Mouse (Mus musculus) activated CD4-positive, CD25-positive, alpha-beta regulatory T cell, adult 4 months (primary cell): ENCODE results near the gene Mettl5. TPM values are rescaled to one million over a fixed set of nuclear protein-coding genes. Genes with fewer than 3 reads are reported as not detected.
"Not testable (repeated sequence)": the region's sequence is repeated elsewhere in the genome, so short reads cannot be mapped to it uniquely, and the experiment has no call there.

ENCODE experiments used
- ATAC-seq: one replicate; pipeline ENCODE4 v1.8.0; 2017
- polyA plus RNA-seq, 2 experiments: library from polyadenylated mRNA; unstranded; fragments of 100-300 nt; shearing (Covaris generic); gene quantifications; one replicate each; pipeline ENCODE4 v1.2.1; 2017

Gene Mettl5
- polyA plus RNA-seq, result 10 to 100 TPM; 57.9 to 63.0 TPM

DNA sequence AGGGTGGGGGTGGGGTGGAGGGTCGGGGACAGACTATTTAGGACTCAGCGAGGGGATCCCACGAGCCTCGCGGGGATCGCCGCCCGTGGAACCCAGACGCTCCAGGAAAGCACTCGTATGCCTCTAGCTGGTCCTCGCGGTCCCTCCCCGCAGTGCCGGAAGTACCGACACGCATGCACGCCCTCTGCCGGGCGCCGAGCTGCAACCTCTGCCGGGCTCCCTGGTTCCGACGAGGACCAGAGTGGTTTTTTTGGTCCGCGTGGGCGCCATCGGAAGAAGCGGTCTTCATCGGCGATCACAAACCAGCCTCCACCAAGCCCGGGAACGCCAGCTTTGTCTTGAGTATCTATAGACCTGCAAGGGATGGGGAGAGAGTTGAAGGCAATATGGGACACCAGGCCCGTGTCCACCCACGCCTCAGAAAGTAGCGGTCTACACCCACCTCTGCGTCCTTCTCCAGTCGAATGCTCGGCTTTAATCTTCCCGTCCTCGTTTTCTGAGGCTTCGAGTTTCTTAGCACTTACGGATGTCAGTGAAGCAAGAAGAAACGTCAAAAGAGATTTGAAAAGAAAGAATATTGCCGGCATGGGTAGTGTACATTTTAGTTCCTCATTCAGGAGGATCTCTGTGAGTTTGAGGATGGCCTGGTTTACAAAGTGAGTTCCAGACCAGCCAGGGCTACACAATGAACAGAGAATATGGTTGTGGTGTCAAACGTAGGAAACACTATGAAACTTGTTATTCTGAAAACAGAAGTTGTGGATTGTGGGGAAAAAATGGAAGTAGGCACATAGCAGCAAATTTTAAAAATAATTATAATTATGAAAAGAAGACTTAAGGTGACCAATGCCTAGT is at the start of gene Mettl5:
TSS of gene Mettl5 (minus strand) at position 165 of the 855 bp plus-strand sequence.
- ATAC-seq, result peak; percentile 98

DNA sequence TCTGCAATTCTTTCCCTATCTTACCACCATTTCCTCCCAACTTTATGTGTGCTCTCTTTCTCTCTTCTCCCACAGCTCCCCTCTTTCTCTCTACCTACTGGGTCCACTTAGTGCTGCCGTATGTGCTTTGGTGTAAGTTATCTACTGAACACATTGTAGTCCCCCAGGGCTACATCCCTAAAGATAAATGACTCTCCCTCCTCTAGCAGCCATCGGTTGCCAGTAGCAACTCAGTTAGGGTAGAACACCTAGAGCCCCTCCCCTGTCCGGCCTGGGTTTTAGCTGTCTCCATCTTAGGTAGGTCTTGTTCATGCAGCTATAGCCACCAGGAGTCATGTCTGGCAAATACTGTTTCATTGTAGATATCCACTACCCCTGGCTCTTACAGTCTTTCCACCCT is 39.5 kb upstream of the Mettl5 start:
- no peak for ATAC-seq

DNA sequence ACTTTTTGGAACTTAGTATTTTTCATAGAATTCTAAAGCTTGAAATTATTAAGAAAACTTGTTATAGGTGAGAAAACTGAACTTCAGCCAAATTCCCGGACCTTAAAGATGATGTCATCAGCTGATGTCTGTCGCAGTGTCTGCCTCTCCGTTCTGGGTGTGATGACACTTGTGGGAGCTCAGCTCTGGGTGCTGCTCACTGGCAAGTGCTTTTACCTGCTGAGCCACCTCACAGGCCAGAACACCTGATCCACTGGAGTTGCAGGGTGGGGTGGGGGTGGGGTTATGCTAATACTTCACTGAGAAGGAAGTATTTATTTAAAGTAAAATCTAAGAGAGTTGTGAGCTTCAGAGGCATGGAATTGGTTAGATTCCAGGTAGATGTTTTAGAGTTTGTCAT is 31.9 kb upstream of the Mettl5 start:
- no peak for ATAC-seq

DNA sequence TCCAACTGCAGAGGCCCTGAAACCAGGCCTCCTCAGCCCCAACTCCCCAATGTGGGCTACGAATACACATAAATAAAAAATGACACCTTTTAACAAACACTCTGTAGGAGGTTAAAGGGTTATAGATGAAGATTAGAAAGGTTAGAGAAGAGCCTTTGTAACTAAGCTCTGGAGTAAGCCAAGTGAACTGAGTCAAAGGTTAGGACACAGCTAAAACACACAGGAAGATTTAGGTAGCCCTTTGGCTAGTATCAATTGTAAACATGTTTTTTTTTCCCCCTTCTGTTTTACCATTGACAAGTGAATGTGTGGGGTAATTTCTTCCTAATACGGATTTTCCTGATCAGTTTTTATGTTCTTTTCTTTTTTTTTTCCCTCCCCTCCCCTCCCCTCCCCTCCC is 27.4 kb upstream of the Mettl5 start:
- ATAC-seq, result no peak

DNA sequence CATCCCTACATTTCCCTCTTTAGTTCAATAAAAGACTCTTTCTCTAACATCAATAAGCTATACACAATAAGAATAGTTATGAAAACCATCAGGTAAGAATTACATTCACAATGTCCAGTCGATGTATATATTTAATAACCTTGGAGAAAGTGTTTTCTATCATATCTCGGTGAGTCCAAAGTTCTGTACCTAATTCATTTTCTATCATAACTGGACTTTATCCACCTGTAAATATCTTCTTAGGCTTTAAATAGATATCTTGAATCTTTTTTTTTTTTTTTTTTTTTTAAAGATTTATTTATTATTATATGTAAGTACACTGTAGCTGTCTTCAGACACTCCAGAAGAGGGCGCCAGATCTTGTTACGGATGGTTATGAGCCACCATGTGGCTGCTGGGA is 22.0 kb upstream of the Mettl5 start:
- not testable (repeated sequence) for ATAC-seq

DNA sequence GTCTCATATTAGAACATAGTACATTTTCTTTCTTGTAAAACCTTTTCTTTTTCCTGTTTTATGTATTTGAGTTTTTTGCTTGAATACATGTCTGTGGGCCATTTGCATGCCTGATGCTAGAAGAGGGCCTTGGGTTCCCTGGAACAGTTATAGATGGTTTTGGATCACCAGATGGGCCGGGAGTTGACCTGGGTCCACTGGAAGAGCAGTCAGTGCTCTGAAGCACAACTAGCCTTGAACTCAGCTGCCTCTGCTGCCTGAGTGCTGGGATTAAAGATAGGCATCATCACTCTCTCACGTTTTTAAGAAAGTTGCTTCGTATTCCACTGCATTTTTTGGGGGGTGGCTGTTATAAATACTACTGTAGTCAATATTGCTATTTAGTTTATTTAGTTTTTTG is 18.1 kb upstream of the Mettl5 start:
- no peak for ATAC-seq

DNA sequence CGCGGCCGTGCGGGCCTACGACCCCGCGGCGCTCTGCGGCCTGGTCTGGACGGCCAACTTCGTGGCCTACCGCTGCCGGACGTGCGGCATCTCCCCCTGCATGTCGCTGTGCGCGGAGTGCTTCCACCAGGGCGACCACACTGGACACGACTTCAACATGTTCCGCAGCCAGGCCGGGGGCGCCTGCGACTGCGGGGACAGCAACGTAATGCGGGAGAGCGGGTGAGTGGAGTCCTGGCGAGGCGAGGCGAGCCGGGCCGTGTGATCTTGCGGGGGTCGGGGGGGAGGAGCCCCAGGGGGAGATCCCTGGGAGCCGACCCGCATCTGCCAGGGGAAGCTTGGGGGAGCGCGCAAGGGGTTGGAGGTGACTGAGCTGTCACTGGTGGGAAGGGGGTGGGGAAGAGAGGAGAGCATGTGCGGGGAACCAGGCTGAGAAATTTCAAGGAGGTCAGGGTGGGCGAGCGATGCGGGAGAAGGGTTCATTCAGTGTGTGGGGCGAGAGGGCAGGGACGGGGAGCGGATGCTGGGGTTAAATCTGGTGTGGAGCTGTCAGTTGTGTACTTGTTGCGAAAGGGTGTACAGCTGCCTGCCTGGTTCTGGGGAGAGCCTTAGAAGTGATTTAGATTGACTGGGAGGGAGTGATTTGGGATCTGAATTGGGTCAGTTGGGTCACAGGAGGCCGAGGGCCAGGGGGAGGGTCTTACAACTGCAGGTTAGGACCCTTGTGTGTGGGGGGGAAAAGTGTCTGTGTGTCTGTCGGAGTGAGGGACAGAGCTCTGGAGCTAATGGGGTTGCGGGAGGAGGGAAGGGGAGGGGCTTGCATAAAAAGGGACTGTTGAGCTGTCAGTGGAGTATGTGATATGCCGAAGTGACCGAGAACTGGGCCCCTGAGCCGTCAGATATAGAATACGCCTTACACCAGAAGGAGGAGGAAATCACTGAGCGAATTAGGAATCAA is 12.5 kb upstream of the Mettl5 start:
- ATAC-seq, result peak; percentile 51

DNA sequence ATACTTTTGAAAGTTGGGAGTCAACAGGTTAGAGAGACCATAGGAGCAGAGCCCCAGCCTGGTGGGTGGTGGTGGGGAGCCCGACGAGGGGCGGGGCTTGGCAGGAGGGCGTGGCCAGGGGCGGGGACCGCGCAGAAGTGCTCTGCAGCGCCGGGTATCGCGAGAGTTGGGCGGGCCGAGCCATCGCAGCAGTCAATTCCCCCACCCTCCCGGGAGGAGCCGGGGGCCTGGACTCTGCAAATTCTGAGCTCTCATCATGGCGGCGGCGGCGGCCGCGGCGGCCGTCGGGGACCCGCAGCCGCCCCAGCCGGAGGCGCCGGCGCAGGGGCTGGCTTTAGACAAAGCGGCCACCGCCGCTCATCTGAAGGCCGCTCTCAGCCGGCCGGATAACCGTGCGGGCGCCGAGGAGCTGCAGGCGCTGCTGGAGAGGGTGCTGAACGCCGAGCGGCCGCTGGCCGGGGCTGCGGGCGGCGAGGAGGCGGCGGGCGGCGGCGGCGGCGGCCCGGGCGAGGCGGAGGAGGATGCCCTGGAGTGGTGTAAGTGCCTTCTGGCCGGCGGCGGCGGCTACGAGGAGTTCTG is 11.7 kb upstream of the Mettl5 start, which contains the start of gene Ubr3:
TSS of gene Ubr3 (plus strand) at position 208 of the 579 bp plus-strand sequence.
- peak; percentile 95 for ATAC-seq

DNA sequence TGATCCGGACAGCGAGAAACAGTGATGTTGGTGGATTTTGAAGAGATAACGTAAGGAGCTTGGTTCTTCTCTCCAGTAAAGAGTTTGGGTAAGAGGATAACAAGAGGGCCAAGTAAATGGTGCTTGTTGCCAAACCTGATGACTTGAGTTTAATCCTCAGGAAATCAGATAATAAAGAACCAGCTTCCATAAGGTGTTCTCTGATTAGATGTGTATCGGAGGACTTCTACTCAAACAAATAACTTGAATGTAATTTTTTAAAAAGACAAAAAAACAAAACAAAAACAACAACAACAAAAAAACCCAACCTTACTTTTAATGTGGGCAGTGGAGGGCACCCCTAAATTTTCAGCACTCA is 10.8 kb upstream of the Mettl5 start:
- no peak for ATAC-seq

DNA sequence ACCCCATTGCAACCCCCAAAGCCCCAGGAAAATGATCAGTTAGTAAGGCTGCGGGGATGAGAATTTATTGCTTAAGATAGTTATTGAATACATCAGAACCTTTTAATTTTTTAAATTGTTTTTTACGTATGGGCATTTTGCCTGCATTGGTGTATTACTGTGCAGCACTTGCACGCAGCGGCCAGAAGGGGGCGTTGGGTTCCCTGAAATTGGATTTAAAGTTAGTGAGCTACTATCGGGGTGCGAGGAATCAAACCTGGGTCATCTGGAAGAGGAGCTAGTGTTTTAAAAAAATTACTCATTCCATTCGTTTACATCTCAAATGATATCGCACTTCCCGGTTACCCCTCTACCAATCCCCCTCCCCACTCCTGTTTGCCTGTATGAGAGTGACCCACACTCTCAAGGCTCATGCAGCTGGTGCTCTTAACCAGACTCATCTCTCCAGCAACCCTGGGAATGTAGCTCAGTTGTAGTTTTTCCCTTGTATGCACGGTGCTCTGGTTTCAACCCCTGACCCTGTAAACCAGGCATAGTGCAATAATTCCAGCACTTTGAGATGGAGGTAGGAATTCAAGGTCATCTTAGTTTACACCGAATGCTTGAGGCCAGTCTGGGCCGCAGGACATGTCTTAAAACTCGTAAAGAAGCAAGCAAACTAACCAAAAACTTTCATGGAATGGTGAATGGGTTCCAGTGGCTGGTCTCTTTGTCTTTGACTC is 10.2 kb upstream of the Mettl5 start:
- ATAC-seq, result no peak

DNA sequence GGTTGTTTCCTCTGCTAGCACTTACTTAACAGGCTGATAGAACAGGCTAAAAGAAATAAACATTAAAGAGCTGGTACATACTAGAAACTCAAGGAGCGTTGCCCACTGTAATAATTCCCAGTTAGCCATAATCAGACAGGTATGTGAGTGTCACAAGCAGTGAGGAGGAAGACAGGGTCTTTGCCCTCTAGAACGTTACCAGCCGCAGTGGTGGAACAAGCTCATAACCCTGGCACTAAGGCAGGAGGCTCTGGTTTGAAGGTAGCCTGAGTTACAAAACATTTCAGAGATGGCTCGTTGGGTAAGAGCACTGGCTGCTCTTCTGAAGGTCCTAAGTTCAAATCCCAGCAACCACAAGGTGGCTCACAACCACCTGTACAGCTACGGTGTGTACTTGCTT is 8.5 kb upstream of the Mettl5 start:
- no peak for ATAC-seq

DNA sequence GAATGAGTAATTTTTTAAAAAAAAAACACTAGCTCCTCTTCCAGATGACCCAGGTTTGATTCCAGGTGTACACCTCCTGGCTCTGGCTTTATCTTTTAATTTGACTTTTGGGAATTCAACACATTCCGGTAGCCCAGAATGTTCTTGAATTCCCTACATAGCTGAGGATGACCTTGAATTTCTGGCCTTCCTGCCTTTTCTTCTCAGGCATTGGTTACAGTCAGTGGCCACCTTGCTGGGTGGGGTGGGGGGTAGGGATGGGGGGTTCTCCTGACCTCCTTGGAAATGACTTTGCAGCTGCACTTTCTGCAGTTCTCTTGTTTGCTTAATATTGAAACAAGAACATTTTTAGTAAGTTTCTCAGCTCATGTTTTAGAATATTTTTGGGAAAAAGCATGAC is 7.7 kb upstream of the Mettl5 start:
- ATAC-seq, result no peak

DNA sequence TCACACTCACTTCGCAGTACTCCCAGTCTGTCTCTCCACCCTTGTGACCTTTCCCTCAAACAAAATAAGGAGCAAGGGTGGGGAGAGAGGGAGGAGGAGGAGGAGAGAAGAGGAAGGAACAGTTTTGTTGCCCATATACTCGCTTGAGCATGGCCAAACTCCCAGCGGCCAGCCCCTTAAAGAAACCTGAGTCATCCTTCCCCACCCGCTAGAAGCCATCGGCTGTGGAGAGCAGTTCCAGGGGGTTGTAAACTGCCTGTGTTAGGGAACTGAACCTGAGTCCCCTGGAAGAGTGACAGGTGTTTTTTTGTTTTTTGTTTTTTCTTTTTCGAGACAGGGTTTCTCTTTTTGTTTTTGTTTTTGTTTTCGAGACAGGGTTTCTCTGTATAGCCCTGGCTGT is 5.4 kb upstream of the Mettl5 start:
- ATAC-seq, result no peak

DNA sequence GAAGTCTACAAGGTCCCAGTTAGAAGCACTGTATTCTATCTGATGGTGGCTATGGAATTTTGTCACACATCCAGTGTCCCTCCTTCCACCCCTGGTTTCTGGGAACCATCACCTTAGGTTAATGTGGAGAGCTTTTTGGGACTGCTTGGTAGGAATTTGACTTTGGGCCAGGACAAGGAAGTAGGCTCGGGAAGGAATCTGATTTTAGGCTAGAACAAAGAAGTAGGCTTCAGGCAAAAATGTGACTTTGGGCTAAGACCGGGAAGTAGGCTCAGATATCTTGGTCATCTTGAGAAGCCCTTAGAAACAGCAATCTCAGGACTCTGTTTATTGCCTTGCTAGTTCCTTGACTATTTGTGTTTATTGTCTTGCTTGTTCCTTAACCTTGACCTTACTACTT is 3.5 kb upstream of the Mettl5 start:
- ATAC-seq, result no peak

DNA sequence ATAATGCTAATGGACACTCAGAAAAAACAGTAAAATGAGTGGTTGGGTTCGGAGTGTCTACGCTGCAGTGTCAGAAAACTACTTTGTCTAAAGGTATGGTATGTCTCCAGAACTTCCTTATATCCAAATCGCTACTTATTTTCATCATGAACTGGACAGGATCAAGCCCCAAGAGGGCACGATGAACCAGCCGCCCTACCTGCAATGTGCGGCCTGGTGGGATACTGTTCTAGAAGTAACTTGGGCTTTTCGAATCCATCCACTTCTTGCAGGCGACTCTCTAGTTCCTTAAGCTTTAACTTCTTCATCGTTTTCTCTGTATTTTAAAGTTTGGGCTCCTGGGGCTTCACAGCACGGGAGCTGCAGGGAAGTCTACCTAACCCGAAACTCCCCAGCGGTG is 365 bp downstream of the Mettl5 start:
- ATAC-seq, result peak; percentile 5

DNA sequence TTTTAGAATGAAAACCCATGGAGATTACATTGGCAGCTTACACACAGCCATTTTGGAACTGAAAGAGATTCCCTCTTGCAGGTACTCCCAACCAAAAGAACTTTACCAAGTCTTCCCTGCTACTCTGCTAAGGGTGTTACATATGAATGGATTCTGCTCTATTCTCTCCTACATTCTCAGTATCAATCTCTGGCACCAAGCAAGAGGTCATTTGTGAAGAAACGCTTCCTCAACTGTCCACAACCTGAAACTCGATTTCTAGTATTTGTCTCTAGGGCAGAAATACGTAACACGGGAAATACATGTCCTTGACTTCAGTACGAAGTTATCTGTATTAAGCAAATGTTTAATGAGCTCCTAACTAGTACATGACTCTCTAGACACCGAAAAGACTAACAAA is 834 bp downstream of the Mettl5 start:
- ATAC-seq, result no peak

DNA sequence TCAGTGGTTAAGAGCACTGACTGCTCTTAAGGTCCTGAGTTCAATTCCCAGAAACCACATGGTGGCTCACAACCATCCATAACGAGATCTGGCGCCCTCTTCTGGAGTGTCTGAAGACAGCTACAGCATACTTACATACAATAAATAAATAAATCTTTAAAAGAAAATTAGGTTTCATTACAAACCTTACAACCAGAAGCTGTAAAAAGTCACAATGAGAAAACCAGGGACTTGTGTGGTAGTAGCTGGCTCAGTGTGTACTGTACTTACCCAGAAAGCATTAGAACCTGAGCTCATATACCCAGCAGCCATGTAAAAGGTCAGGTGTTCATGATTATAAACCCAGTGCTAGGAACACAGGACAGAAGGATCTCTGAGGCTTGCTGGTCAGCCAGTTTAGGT is 1.4 kb downstream of the Mettl5 start:
- ATAC-seq, result no peak

DNA sequence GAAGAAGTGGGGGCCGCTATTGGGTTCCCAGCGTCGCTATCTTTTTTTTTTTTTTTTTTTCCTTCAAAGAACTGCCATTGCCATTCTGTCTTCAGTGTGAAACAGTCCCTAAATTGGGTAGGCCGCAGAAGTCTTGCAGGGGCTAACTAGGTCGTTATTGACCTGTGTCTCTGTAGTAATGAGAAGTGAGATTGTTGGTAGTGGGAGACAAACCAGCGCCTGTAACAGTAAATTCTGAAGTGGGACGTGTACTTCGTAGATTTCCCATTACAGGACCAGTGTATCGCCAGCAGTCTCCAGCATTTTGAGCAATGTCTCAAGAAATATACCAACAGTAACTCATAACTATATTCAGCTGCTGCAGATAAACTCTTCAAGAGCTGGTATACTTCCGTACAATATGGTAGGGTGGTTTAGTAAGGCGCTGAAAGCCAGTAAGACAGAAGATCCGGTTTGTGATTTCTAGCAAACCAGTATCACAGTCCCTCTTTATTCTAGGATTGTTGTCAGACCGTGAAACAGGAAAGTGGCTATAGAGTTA is 23.2 kb downstream of the Mettl5 start:
- ATAC-seq, result peak; percentile 16

DNA sequence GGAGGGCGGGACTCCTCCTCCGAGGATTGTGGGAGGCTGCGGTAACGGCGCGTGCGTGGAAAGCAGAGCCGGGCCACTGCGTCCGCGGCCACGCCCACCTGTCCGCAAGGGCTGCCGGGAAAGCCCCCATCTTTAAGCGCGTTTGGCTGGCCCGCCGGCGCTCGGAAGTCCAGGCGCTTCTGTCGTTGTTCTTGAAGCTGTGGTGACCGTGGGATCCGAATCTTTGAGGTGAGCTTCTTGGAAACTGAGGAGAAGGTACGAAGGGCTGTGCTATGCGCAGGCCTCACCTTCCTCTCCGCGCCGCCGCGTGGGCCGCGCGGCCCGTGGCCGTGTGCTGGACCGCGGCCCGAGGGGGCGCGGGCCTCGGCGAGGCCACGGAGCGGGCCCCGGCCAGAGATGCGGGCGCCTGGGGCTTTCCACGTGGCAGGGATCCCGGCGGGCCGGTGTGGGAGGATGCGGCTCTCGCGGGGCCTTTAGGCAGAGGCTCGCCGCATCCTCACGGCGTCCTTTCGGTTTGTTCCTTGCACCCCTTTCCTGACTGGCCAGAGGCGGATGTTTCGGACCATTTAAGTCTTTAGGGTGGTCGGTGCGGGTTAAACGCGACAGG is 23.8 kb downstream of the Mettl5 start, which contains the start of gene Ssb:
TSS of gene Ssb (plus strand) at position 78 of the 607 bp plus-strand sequence.
- peak; percentile 75 for ATAC-seq

DNA sequence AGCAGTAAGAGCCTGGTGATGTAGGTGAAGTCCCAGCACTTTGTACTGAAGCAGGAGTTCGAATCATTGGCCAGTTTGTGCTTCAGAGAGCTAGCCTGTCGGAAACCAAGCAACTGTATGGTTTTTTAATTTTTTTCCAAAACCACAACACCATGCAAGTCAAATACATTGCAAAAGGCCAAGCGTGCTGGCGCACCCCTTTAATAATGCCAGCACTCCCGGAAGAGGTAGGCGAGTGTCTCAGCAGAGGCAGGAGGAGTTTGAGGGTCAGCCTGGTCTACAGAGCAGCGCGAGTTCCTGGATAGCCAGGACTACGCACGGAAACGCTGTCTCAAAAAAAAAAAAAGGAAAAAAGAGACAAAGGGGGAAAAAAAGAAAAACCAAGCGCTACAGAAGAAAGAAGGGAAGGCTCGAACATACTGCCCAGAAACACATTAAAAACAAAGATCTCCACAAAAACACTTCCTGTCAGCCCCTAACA is 24.4 kb downstream of the Mettl5 start:
- ATAC-seq, result peak; percentile 45

DNA sequence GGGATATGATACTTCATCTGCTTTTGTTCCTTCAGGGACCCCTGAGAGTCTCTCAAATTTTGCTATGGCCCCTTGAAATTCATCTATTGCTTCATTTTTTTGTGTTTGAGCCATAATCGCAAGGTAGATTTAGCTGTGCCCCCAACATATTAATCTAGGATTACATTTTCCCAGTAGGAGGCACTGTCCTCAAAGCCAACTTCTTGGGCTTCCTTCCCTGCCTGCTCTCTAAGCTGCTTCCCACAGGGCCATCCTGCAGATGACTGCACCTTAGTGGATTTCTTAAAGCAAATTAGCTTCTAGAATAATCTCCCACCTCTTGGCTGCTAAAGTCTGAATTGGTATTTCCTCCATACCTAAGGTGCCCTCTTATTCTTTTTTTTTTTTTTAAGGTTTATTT is 27.5 kb downstream of the Mettl5 start:
- no peak for ATAC-seq

DNA sequence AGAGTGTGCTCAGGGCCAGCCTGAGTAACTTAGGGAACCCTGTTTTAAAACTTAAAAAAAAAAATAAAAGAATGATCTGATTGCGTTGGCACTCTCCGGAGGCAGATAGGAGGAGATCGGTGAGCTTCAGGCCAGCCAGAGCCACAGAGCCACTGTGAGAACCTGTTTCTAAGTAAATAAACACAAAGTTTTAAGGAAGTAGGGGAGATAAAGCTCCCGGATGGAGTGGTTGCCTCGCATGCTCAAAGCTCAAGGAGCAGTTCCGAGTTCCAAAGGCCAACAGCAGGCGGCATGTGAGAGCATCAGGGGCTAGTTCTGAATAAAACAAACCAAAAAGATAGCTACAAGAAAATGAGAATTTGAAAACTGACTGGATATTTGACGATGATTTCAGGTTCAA is 29.0 kb downstream of the Mettl5 start:
- ATAC-seq, result no peak
